Mouse (Mus musculus) adrenal gland, adult (tissue): Measurements from ENCODE around the gene Cyp17a1.

Experiments
- DNase-seq, 2 experiments: peaks; one replicate each; pipeline ENCODE4 v3.0.0; 2022 to 2023; ENCODE audit warnings: low spot score in 1 of 2; ENCODE audit not compliant: inconsistent age in 2 of 2

The Cyp17a1 gene

GRCm38 (mm10) chr19:46644343-46644792 lies 28.6 kb downstream of the Cyp17a1 start:
- DNase-seq, result peak; percentile 50 to 77

DNA sequence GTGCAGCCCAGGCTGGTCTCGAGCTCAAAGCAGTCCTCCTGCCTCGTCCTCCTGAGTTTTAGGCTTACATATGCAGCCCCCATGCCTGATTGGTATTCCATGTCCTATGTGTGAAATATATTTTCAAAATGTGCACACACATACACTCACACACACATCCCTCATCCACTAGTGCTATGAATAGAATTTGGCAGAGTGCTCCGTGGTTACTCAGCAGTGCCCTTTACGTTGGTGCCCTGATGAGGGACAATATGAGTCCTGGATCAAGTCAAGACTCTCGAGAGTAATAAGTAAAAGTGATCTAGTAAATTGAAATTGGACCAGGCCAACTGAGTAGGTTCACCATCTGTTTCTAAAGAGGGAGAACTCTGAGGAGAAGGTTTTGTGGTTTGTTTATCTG lies 29.7 kb downstream of the Cyp17a1 start:
- DNase-seq, result peak; percentile 61 to 88

DNA sequence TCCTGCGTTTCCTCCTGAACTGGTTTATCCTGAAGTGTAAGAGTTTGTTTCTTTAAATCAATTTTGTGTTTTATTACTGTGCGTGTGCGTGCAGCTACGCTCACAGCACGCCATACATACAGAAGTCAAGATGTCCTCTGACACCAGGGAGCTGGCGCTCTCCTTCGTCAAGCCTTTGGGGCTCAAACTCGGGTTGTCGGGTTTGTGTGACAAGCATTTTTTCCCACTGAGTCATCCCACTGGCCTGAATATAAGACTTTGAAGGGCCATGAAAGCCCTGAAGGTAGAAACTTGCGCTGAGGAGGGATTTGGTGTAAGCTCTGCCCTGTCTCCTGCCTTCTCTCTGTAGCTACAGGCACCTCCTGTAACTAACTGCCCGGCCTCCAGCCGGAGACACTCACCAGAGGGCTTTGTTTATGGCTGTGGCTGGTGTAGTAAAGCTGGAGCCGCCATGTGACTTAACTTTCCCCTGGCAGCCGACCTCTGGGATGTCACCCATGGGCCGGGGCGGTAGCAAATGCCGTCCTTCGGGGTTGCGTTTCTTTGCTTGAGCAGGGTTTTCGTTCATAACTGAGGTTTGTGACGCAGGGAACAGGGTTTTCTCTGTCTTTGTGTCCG lies 30.7 kb downstream of the Cyp17a1 start:
- DNase-seq, result peak; percentile 58 to 83

- peak; percentile 87 to 94 for DNase-seq
Observed at GRCm38 (mm10) chr19:46641420-46642085, 31.4 kb downstream of the Cyp17a1 start.

DNA sequence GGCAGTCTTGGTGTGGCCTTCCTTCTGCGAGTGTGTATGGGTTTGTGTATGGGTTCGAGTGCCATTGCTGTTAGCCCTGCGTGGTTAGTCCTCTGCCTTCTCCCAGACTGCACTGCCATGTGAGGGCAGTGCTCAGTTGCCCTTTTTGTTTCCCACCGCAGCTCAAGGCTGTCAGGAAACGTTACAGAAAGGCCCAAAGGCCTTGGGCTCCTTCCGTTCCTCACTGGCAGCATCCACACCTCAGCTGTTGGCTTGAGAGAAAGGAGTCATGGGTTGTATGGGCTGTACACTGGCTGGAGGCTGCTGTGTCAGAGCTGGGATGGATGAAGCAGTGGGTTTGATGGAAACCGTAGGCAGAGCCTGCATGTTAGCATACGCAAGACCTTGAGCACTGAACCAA lies 32.2 kb downstream of the Cyp17a1 start:
- peak in 1 of 2 experiments; percentile 73 for DNase-seq

DNA sequence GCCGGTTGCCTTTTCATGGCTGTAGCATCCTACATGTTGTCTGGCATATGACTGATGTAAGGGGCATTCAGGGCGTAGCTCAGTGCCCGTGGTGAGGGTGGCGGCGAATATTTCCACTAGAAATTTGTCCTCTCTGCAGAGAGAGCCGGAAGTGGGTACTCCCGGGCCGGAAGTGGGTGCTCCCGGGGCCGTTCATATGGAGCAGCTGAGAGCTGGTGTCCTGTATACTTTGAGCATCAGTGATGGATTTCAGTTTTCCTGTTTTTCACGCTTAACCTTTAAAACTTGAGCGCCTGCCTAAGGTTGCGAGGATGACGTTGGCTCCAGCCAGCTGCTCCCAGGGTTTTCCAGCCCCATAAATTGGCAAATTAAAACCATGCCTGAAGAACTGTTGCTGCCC lies 33.5 kb downstream of the Cyp17a1 start:
- DNase-seq, result peak in 1 of 2 experiments; percentile 75

GRCm38 (mm10) chr19:46639053-46639452 lies 33.9 kb downstream of the Cyp17a1 start:
- peak in 1 of 2 experiments; percentile 60 for DNase-seq

DNA sequence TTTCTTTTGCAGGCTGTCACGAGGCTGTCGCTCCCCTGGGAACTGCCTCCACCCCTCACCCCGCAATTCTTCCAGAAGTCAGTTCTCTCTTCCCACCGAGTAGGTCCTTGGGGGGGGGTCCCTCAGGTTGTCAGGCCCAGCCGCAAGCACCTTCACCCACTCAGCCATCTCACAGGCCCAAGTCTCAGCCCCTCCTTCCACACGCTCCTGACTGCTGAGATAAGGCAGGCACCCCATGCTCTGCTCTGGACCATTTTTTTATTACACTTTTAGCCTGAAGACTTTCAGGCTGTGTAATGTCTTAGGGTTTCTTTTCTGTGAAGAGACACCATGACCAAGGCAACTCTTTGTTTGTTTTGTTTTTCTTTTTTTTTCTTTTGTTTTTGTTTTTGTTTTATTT lies 35.4 kb downstream of the Cyp17a1 start:
- no peak for DNase-seq

DNA sequence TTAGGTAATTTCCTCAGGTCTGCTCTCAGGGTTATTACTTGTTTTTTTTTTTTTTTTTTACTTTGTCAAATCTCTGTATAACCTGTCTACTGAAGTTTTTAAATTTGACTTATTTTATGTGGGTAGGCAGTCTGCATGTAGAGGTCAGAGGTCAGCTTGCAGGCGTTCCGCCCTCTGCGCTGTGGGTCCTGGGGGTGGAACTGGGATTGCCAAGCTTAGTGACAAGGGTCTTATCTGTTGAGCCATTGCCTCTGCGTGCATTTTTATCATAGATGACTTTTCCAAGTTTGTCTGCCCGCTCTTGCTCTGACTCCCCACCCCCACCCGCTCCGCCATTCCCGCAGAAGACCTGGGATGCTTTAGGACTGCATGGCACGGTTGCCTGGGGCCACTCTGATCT lies 37.2 kb downstream of the Cyp17a1 start:
- peak in 1 of 2 experiments; percentile 63 for DNase-seq

- no peak for DNase-seq
Observed at GRCm38 (mm10) chr19:46631637-46632036, 41.3 kb downstream of the Cyp17a1 start.

DNA sequence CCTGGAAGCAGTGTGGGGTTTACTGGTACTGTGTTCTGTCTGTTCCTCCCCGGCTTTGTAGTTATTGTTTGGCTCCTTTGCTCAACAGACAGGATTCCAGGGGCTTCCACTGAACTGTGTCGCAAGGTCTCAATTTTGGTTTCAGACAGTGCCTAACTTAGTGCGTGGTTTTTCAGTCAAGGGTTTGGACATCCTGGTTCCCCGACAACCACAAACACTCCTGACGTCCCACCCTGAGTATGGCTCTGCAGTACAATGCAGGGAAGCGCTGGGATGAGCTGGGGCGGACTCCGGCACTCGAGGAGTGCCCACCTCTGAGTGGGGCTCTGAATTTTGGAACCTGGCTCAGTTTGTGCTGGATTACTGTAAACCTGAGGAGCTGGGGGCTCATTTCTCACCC lies 43.2 kb downstream of the Cyp17a1 start:
- DNase-seq, result peak in 1 of 2 experiments; percentile 49

DNA sequence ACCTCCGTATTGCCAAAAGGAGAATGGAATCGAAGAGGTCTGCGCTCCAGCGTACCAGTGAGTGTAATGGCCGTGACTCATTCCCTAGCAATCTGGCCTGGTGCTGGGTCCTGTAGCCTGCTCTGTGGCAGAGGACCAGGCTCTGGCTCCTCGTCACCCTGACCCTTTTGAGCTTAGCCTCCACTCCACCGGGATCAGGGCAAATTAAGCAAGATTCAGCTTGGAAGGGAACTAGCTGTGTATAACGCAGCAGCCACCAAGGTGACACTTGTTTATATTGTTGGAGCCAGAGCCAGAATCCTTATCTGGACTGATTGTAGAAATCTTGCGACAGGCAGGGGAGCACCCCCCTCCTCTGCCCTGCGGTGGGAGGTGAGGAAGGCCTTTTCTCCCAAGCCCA lies 44.6 kb downstream of the Cyp17a1 start:
- peak; percentile 87 to 95 for DNase-seq

DNA sequence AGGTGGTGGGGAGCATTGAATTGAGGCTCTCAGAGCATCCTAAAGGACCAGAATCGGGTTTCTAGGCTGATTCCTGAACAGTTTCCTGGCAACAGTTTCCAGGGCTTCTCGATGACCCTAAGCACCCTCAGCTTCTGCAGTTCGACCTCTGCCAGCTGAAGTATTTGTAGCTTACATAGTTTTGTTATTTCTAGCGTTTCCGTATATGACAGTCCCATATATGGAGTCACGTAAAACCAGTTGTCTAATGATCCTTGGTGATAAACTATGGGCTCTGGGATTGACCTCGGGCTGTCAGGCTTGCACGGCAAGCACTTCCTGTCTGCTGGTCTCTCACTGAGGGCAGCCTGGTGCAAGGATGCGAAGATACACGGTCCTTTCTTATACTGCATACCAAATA lies 47.5 kb downstream of the Cyp17a1 start:
- DNase-seq, result peak in 1 of 2 experiments; percentile 56

DNA sequence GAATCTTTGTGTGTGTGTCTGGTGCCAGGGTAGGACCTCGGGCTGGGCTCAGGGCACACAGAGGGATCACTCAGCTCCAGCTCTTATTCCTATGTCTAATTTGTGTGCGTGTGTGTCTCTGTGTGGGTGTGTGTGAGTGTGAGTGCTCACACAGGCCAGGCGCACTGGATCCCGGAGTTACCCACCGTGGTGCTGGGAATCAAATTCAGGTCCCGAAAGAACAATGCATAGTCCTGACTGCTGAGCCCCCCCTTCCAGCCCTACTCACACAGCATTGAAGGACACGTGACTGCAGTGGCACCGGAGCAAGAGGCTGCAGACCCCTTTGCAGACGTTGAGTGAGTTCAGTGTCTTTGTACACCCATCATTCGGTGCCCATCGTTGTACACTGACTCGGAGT lies 48.0 kb downstream of the Cyp17a1 start:
- no peak for DNase-seq

- peak in 1 of 2 experiments; percentile 73 for DNase-seq
Observed at GRCm38 (mm10) chr19:46623790-46624772, 48.9 kb downstream of the Cyp17a1 start.

- peak in 1 of 2 experiments; percentile 55 for DNase-seq
Observed at GRCm38 (mm10) chr19:46623194-46623667, 49.7 kb downstream of the Cyp17a1 start.

DNA sequence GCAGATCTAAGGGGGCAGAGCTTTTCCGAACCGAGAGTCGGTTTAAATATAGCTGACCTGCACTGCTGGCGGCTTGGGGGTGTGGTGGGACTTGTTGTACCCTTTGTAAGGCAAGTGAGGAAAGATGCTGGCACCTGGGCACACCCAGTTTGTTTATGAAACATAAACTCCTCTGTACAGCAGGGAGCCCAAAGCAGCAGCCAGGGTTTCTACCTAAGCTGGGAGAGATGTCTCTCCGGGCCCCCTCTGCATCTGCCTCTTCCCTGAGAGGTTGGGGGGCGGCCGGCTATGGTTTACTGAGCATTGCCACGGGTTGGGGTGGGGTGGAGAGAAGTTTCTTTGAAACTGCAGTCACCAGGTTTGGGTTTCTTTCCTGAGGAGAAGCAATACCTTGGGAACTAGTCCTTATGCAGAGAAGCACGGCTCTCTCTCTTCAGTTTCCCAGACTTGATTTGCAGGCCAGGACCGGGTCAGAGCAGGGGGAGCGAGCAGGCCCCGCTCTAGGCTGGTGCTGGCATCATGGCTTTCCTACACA lies 50.2 kb downstream of the Cyp17a1 start:
- peak in 1 of 2 experiments; percentile 64 for DNase-seq

DNA sequence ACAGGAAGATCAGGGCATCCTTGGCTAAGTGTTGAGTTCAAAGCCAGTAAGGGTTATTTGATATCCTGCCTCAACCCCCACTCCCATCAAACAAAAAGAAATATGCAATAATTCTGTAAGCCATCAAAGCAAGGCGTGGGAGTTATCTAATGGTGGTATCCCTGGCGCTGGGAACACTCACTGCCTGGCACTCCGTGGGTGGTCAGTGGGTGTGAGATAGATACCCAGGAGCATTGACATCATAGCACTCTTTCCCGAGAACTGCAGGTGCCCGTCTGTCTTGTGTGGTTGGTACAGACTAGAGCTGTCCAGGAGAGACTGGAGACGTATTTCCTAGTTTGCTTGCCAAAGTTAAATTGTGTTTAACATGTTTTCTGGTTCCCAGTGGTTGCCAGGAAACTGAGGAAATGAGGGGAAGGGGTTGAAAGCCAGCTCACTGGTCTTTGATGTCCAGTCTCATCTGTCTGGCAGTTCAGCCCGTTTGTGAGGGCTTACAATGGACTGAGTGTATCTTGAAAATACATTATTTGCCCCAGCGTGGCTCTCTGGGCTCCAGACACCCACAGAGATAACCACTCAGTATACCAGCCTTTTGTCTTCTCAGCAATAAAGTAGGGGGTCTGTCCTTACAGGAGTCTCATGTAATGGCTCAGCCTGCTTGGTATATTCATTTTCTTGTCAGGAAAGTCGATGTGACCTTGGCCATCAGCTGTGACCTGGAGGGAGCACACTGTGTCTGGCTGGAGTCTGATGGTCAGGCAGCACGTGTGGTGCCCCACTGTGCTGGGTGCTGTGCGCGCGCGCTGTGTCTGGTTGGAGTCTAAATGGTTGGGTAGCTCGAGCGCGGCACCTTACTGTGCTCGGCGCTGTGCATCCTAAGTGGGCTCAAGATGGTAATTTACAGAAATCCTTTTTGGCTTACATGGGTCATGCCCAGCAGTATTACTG lies 51.5 kb downstream of the Cyp17a1 start:
- DNase-seq, result peak; percentile 65 to 70

DNA sequence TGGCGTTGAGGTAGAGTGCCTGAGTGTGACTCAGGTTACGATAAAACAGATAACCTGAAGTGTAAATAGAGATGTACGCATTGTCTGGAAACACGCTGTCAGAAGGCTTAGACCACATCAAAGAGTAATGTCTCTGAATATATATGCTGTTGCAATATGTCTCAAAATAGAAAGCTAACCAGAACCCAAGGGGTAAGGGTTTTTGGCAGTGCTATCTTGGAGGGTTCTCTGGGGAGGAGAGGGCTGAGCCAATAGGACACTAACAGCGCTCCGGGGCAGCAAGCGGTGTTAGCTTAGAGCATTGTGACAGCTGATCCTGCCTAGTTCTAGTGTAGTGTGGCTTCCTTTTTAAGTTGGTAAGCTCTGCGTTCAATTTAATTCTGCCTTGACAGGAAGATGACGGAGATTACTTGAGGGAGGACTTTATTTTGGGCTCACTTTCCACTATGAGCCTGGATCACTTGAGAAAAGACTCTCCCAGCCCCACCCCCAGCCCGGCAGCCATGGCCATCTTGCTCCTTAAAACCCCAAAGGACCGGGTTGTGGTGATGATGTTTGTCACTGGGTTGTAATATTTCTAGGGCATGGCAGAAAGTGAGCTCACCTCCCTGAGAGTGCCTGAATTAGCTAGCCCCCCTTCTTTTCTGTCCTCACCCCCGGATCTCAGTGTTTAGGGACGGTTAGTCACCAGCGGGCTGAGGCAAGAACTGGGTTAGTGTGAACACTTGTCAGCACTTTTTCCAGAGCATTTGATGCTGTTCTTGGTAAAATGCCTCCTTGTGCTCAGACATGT lies 52.8 kb downstream of the Cyp17a1 start:
- DNase-seq, result peak; percentile 57 to 65
